Comparison of ENCODE assay signal across 14 mouse cellular contexts in the genomic region with DNA sequence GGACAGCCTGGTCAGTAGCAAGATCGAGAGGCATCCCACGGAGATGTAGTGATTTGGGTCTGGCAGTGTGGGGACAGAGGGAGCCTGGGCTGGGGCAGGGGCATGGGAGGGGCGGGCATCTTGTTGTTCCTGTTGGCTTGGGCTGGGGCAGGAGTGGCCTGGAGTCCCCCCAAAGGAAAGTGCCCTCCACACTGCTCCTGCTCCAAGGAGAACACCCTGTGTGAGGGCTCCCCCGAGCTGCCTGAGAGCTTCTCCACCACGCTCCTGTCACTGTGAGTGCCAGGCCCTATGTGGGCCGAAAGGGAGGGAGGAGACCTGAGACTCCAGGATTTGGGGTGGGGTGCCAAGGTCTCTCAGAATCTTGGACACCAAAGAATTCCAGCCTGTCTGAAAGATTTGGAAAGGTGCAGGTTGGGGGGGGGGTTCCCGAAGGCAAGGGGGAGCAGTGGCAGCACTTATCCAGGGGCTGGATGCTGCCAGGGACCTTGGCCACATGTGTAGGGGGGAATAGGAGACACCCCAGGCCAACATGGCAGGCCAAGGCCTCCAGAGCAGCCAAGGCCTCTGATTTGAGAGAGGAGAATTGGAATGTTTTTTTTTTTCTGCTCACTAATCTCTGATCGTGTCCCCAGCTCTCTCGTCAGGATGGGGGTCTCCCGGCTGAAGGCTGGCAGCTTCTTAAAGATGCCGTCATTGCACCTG. TPM values are rescaled to one million over a fixed set of nuclear protein-coding genes. Genes with fewer than 3 reads are reported as not detected.
DNase-seq lines count a peak whose midpoint lies in the region; ATAC-seq and TF ChIP-seq lines count a peak whose summit lies in the region.
"Had no signal": no experiment of that assay in that cellular context is flagged by ENCODE, and none has a peak within 500 bp of the region (broad histone marks: within the 10 kb centered on the region; RNA-seq: fewer than 3 reads in every experiment).

No protein-coding gene starts in this region.

- peak in 1 of 2 experiments; percentile 36 for DNase-seq in cerebellum, adult 2 months
- no peak for DNase-seq in cerebellum, postnatal 4 days (ENCODE audit: low spot score in 2 of 2)
- no peak for DNase-seq in hindbrain, embryonic 14.5 days (ENCODE audit: low spot score)
- DNase-seq in neural tube, embryonic 11.5 days (ENCODE audit: low spot score), result no peak
- no peak for DNase-seq in neural tube, embryonic 10.5 days (ENCODE audit: extremely low spot score, low spot score)
- no peak for DNase-seq in stomach, postnatal 0 days (ENCODE audit: low spot score)
- no peak for DNase-seq in right cerebral cortex, postnatal 25 days
- DNase-seq: right cerebral cortex, postnatal 14 days had no signal

- no peak for TF ChIP-seq POLR2A in cerebellum, adult 2 months (IDR thresholded peaks at IDR 0.05; ENCODE audit: borderline replicate concordance, insufficient read depth, low read length)

- no peak overlapping the region for H3K27ac ChIP-seq in cerebellum, adult 2 months (ENCODE audit: insufficient read depth, low read length)
- peak overlapping the region; percentile 70 for H3K27ac ChIP-seq in hindbrain, embryonic 12.5 days
- no peak overlapping the region for H3K27ac ChIP-seq in hindbrain, embryonic 14.5 days
- H3K27ac ChIP-seq in neural tube, embryonic 11.5 days (ENCODE audit: low read depth, low read length), result peak overlapping the region; percentile 31; the same call in 1 of the 2 replicates
- H3K27ac ChIP-seq in stomach, postnatal 0 days (replicated peaks), result 0 out of 2 replicates have a peak overlapping the region, but pooled peaks have one; percentile 4
- H3K27ac ChIP-seq: forebrain, embryonic 13.5 days; kidney, postnatal 0 days; liver, embryonic 15.5 days had no signal

- no peak overlapping the region for H3K9ac ChIP-seq in hindbrain, embryonic 12.5 days
- H3K9ac ChIP-seq in hindbrain, embryonic 14.5 days, result no peak overlapping the region
- H3K9ac ChIP-seq in neural tube, embryonic 11.5 days (ENCODE audit: low read length), result no peak overlapping the region
- no peak overlapping the region for H3K9ac ChIP-seq in stomach, postnatal 0 days (ENCODE audit: low read length)
- H3K9ac ChIP-seq: forebrain, embryonic 13.5 days; liver, embryonic 15.5 days had no signal

- no peak for TF ChIP-seq CTCF in cerebellum, adult 2 months (IDR thresholded peaks at IDR 0.05; ENCODE audit: borderline replicate concordance, insufficient read depth, low read depth, low read length)
- no peak for TF ChIP-seq CTCF in stomach, postnatal 0 days (IDR thresholded peaks at IDR 0.05; ENCODE audit: low read depth)

- no peaks in the 10 kb centered on the region for H3K36me3 ChIP-seq in hindbrain, embryonic 12.5 days
- H3K36me3 ChIP-seq in hindbrain, embryonic 14.5 days (replicated peaks; ENCODE audit: control insufficient read depth, insufficient read depth), result no peaks in the 10 kb centered on the region
- no peaks in the 10 kb centered on the region for H3K36me3 ChIP-seq in neural tube, embryonic 11.5 days (ENCODE audit: control insufficient read depth, insufficient read depth, low read length)
- H3K36me3 ChIP-seq in stomach, postnatal 0 days (ENCODE audit: control insufficient read depth, insufficient read depth, low read length), result no peaks in the 10 kb centered on the region
- H3K36me3 ChIP-seq: liver, embryonic 15.5 days had no signal

- TF ChIP-seq EP300 in stomach, postnatal 0 days (optimal IDR thresholded peaks at IDR 0.05), result no peak

- peak; percentile 36; the same call in 1 of the 2 replicates for ATAC-seq in hindbrain, embryonic 12.5 days (ENCODE audit: low FRiP score)
- ATAC-seq in hindbrain, embryonic 14.5 days (ENCODE audit: low FRiP score), result no peak
- ATAC-seq in neural tube, embryonic 11.5 days (ENCODE audit: insufficient read depth, low FRiP score, low TSS enrichment), result no peak
- ATAC-seq in stomach, postnatal 0 days (ENCODE audit: low FRiP score, low TSS enrichment), result no peak

- H3K4me3 ChIP-seq in cerebellum, adult 2 months (replicated peaks; ENCODE audit: insufficient read depth, low read depth, low read length), result peak overlapping the region; percentile 29
- no peak overlapping the region for H3K4me3 ChIP-seq in hindbrain, embryonic 12.5 days
- H3K4me3 ChIP-seq in hindbrain, embryonic 14.5 days (replicated peaks; ENCODE audit: low read length), result no peak overlapping the region
- H3K4me3 ChIP-seq in neural tube, embryonic 11.5 days (ENCODE audit: low read depth, low read length), result no peak overlapping the region
- no peak overlapping the region for H3K4me3 ChIP-seq in stomach, postnatal 0 days (ENCODE audit: low read depth, low read length)
- H3K4me3 ChIP-seq: forebrain, embryonic 13.5 days; liver, embryonic 15.5 days had no signal

- no peaks in the 10 kb centered on the region for H3K9me3 ChIP-seq in hindbrain, embryonic 12.5 days (replicated peaks)
- no peaks in the 10 kb centered on the region for H3K9me3 ChIP-seq in hindbrain, embryonic 14.5 days (ENCODE audit: control insufficient read depth, low read length)
- no peaks in the 10 kb centered on the region for H3K9me3 ChIP-seq in neural tube, embryonic 11.5 days (ENCODE audit: control insufficient read depth, low read length)
- H3K9me3 ChIP-seq in stomach, postnatal 0 days (ENCODE audit: control insufficient read depth, low read length), result no peaks in the 10 kb centered on the region
- H3K9me3 ChIP-seq: forebrain, embryonic 13.5 days; liver, embryonic 15.5 days had no signal

- H3K27me3 ChIP-seq in cerebellum, adult 2 months (ENCODE audit: control insufficient read depth, insufficient read depth, low read length), result no peaks in the 10 kb centered on the region
- H3K27me3 ChIP-seq in hindbrain, embryonic 12.5 days, result no peaks in the 10 kb centered on the region
- no peaks in the 10 kb centered on the region for H3K27me3 ChIP-seq in hindbrain, embryonic 14.5 days (ENCODE audit: control insufficient read depth, insufficient read depth, low read length)
- no peaks in the 10 kb centered on the region for H3K27me3 ChIP-seq in neural tube, embryonic 11.5 days (ENCODE audit: control insufficient read depth, insufficient read depth, low read length)
- H3K27me3 ChIP-seq in stomach, postnatal 0 days (ENCODE audit: control insufficient read depth, insufficient read depth, low read length), result no peaks in the 10 kb centered on the region
- H3K27me3 ChIP-seq: liver, embryonic 15.5 days; Patski had no signal

- no peak overlapping the region for H3K4me2 ChIP-seq in hindbrain, embryonic 12.5 days (replicated peaks)
- no peak overlapping the region for H3K4me2 ChIP-seq in hindbrain, embryonic 14.5 days (replicated peaks)
- H3K4me2 ChIP-seq in neural tube, embryonic 11.5 days (ENCODE audit: low read depth), result peak overlapping the region; percentile 1; the same call in 1 of the 2 replicates
- no peak overlapping the region for H3K4me2 ChIP-seq in stomach, postnatal 0 days (replicated peaks; ENCODE audit: low read depth)
- H3K4me2 ChIP-seq: forebrain, embryonic 13.5 days; heart, embryonic 11.5 days; liver, embryonic 15.5 days had no signal

- no peaks in the 10 kb centered on the region for H3K4me1 ChIP-seq in cerebellum, adult 2 months (ENCODE audit: control insufficient read depth, insufficient read depth, low read length)
- peaks cover 12% of the 10 kb centered on the region for H3K4me1 ChIP-seq in hindbrain, embryonic 12.5 days
- no peaks in the 10 kb centered on the region for H3K4me1 ChIP-seq in hindbrain, embryonic 14.5 days (replicated peaks; ENCODE audit: control insufficient read depth, insufficient read depth, low read length)
- H3K4me1 ChIP-seq in neural tube, embryonic 11.5 days (ENCODE audit: control insufficient read depth, insufficient read depth, low read length), result peaks cover 5% of the 10 kb centered on the region
- H3K4me1 ChIP-seq in stomach, postnatal 0 days (replicated peaks; ENCODE audit: control insufficient read depth, insufficient read depth), result no peaks in the 10 kb centered on the region

- WGBS in cerebellum, adult 2 months, result 36% methylated on average over 11 of the region's 11 CpGs
- WGBS in hindbrain, embryonic 12.5 days, result 62% methylated on average over 11 of the region's 11 CpGs
- WGBS in hindbrain, embryonic 14.5 days, result 69% methylated on average over 11 of the region's 11 CpGs
- WGBS in neural tube, embryonic 11.5 days, result 66% methylated on average over 11 of the region's 11 CpGs
- WGBS in stomach, postnatal 0 days, result 74% methylated on average over 11 of the region's 11 CpGs

RNA-seq across cellular contexts. Expression of a gene that starts 0.9 kb away (rescaled TPM):
- 48.9 and 54.2 TPM in 2 replicates for polyA plus RNA-seq in cerebellum, adult 2 months (2012; rRNA removed)
- 2.1 TPM in 2 replicates for polyA plus RNA-seq in hindbrain, embryonic 12.5 days (2016; fragmentation: Nextera tagmentation; extraction: Ambion mirVana)
- 0.28 and 0.60 TPM in 2 replicates for polyA plus RNA-seq in hindbrain, embryonic 14.5 days (2014; fragmentation: Nextera tagmentation; extraction: Ambion mirVana)
- 4.6 and 4.9 TPM in 2 replicates for polyA plus RNA-seq in neural tube, embryonic 11.5 days (2014; fragmentation: Nextera tagmentation; extraction: Ambion mirVana)
- polyA plus RNA-seq in stomach, postnatal 0 days (2015; fragmentation: Nextera tagmentation; extraction: Ambion mirVana), result 0.46 and 0.87 TPM in 2 replicates
- polyA plus RNA-seq: liver, embryonic 15.5 days had no signal

RNA-seq across cellular contexts. Expression of a gene that starts 3.1 kb away (rescaled TPM):
- polyA plus RNA-seq in cerebellum, adult 2 months (2012; rRNA removed), result 202 and 222 TPM in 2 replicates
- polyA plus RNA-seq in hindbrain, embryonic 12.5 days (2016; fragmentation: Nextera tagmentation; extraction: Ambion mirVana), result 25.3 and 34.7 TPM in 2 replicates
- 34.1 and 59.0 TPM in 2 replicates for polyA plus RNA-seq in hindbrain, embryonic 14.5 days (2014; fragmentation: Nextera tagmentation; extraction: Ambion mirVana)
- polyA plus RNA-seq in neural tube, embryonic 11.5 days (2014; fragmentation: Nextera tagmentation; extraction: Ambion mirVana), result 17.0 and 21.8 TPM in 2 replicates
- 177 and 187 TPM in 2 replicates for polyA plus RNA-seq in stomach, postnatal 0 days (2015; fragmentation: Nextera tagmentation; extraction: Ambion mirVana)
- polyA plus RNA-seq: Patski had no signal

RNA-seq across cellular contexts. Expression of a gene that starts 8.8 kb away (rescaled TPM):
- polyA plus RNA-seq in cerebellum, adult 2 months (2012; rRNA removed), result 72.5 and 99.7 TPM in 2 replicates
- 26.3 and 29.8 TPM in 2 replicates for polyA plus RNA-seq in hindbrain, embryonic 12.5 days (2016; fragmentation: Nextera tagmentation; extraction: Ambion mirVana)
- 236 and 249 TPM in 2 replicates for polyA plus RNA-seq in hindbrain, embryonic 14.5 days (2014; fragmentation: Nextera tagmentation; extraction: Ambion mirVana)
- polyA plus RNA-seq in neural tube, embryonic 11.5 days (2014; fragmentation: Nextera tagmentation; extraction: Ambion mirVana), result 30.5 and 36.5 TPM in 2 replicates
- polyA plus RNA-seq in stomach, postnatal 0 days (2015; fragmentation: Nextera tagmentation; extraction: Ambion mirVana), result 19.9 and 20.3 TPM in 2 replicates
- polyA plus RNA-seq: Patski had no signal

RNA-seq across cellular contexts. Expression of a gene that starts 16.4 kb away (rescaled TPM):
- 1.3 and 1.4 TPM in 2 replicates for polyA plus RNA-seq in cerebellum, adult 2 months (2012; rRNA removed)
- polyA plus RNA-seq in hindbrain, embryonic 12.5 days (2016; fragmentation: Nextera tagmentation; extraction: Ambion mirVana), result 5.5 and 12.3 TPM in 2 replicates
- 0.66 TPM in 1 of 2 replicates, not detected in the other for polyA plus RNA-seq in hindbrain, embryonic 14.5 days (2014; fragmentation: Nextera tagmentation; extraction: Ambion mirVana)
- 6.0 and 7.7 TPM in 2 replicates for polyA plus RNA-seq in neural tube, embryonic 11.5 days (2014; fragmentation: Nextera tagmentation; extraction: Ambion mirVana)
- polyA plus RNA-seq in stomach, postnatal 0 days (2015; fragmentation: Nextera tagmentation; extraction: Ambion mirVana), result 1,122 and 1,152 TPM in 2 replicates
- polyA plus RNA-seq: forebrain, embryonic 13.5 days; Patski had no signal

RNA-seq across cellular contexts. Expression of a gene that starts 17.8 kb away (rescaled TPM):
- 9.0 and 14.8 TPM in 2 replicates for polyA plus RNA-seq in cerebellum, adult 2 months (2012; rRNA removed)
- 9.6 and 10.4 TPM in 2 replicates for polyA plus RNA-seq in hindbrain, embryonic 12.5 days (2016; fragmentation: Nextera tagmentation; extraction: Ambion mirVana)
- 13.6 and 14.8 TPM in 2 replicates for polyA plus RNA-seq in hindbrain, embryonic 14.5 days (2014; fragmentation: Nextera tagmentation; extraction: Ambion mirVana)
- polyA plus RNA-seq in neural tube, embryonic 11.5 days (2014; fragmentation: Nextera tagmentation; extraction: Ambion mirVana), result 16.2 and 17.3 TPM in 2 replicates
- polyA plus RNA-seq in stomach, postnatal 0 days (2015; fragmentation: Nextera tagmentation; extraction: Ambion mirVana), result 13.3 and 16.0 TPM in 2 replicates

Comparison
In these comparisons a context has a peak if more than half of its experiments do, and no peak if none do; other contexts are left out.
1. H3K27ac ChIP-seq: peak in hindbrain, embryonic 12.5 days (single experiment), neural tube, embryonic 11.5 days (single experiment) and stomach, postnatal 0 days (single experiment); none in cerebellum, adult 2 months (single experiment) and hindbrain, embryonic 14.5 days (single experiment).